Mouse (Mus musculus) left cerebral cortex, postnatal 10 days (tissue): Measurements from ENCODE around the gene Strn. TPM values are rescaled to one million over a fixed set of nuclear protein-coding genes. Genes with fewer than 3 reads are reported as not detected.

Source experiments
- total RNA-seq, 2 experiments: library from RNA; stranded (reverse); gene quantifications; 2 replicates each; pipeline ENCODE4 v1.2.3; 2021

Strn gene
- total RNA-seq, 2 experiments from 2014 or later, result 69.0 to 76.0 TPM

Other genes starting within 250 kb of the Strn start
- gene Vit, start 229.1 kb downstream of the Strn start, total RNA-seq, result 1 to 10 TPM; 5.1 to 6.0 TPM
- 10 to 100 TPM; 50.0 to 51.1 TPM for gene Heatr5b, start 98.2 kb upstream of the Strn start, total RNA-seq
- gene Gpatch11, start 98.4 kb upstream of the Strn start, total RNA-seq, result 10 to 100 TPM; 33.3 to 33.7 TPM
- 1 to 10 TPM; 5.0 to 7.2 TPM for gene Eif2ak2, start 145.4 kb upstream of the Strn start, total RNA-seq
- gene Sult6b1, start 169.8 kb upstream of the Strn start, total RNA-seq, result not detected
- gene Cebpzos, start 179.3 kb upstream of the Strn start, total RNA-seq, result 10 to 100 TPM; 30.8 to 36.1 TPM
- 10 to 100 TPM; 33.1 to 34.3 TPM for gene Cebpz, start 199.9 kb upstream of the Strn start, total RNA-seq
- 10 to 100 TPM; 64.3 to 71.6 TPM for gene Ndufaf7, start 199.9 kb upstream of the Strn start, total RNA-seq